ENCODE assay signal across 12 mouse cellular contexts in the genomic region with DNA sequence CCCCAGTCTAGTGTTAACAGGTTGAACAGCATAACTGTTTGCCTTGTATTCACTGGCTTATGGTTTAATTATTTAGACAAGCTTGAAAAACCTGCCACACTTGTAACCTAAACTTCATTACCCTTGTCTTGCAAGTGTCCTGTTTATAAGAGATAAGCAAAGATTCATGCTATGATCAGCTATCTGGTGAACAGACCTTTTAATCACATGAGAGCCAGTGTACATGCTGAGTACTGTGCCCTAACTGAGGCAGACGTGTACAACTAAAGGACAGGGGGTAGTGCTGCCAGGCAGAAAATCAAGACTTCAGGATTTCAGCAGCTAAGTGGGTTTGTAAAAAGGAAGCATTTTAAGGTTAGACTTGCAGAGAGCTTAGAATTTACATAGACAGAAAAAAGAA.
"Had no signal": no experiment of that assay in that cellular context is flagged by ENCODE, and none has a peak within 500 bp of the region (broad histone marks: within the 10 kb centered on the region; RNA-seq: fewer than 3 reads in every experiment).

No protein-coding gene starts in this region.

- H3K9ac ChIP-seq: neural tube, embryonic 15.5 days had no signal

- H3K4me2 ChIP-seq: neural tube, embryonic 15.5 days had no signal

- H3K4me3 ChIP-seq: left cerebral cortex, adult 2 months; limb, embryonic 10.5 days; myocyte; neural tube, embryonic 15.5 days had no signal

- H3K27me3 ChIP-seq: neural tube, embryonic 15.5 days had no signal

- H3K9me3 ChIP-seq: limb, embryonic 10.5 days; neural tube, embryonic 15.5 days had no signal

- DNase-seq: kidney, adult 18-20 months; kidney, postnatal 10 days; lung, postnatal 14 days; midbrain, embryonic 14.5 days; right cerebral cortex, adult 18-20 months; right cerebral cortex, postnatal 25 days; thymus, adult 18-20 months; thymus, postnatal 14 days had no signal

- H3K4me1 ChIP-seq: limb, embryonic 10.5 days; neural tube, embryonic 15.5 days had no signal

- H3K27ac ChIP-seq: left cerebral cortex, adult 2 months; limb, embryonic 10.5 days; neural tube, embryonic 15.5 days had no signal
